Mouse (Mus musculus) liver, embryonic 18 days (tissue): ENCODE results near the gene Ppm1b. TPM values are rescaled to one million over a fixed set of nuclear protein-coding genes. Genes with fewer than 3 reads are reported as not detected.

ENCODE experiments used
- polyA plus RNA-seq: library from polyadenylated mRNA; depleted of rRNA; stranded (reverse); fragments of >200 nt; gene quantifications from 2 replicates; pipeline ENCODE4 v1.2.3, GENCODE M21; 2012; rRNA removed

Ppm1b gene
- polyA plus RNA-seq = 33.0 and 35.5 TPM in 2 replicates

DNA sequence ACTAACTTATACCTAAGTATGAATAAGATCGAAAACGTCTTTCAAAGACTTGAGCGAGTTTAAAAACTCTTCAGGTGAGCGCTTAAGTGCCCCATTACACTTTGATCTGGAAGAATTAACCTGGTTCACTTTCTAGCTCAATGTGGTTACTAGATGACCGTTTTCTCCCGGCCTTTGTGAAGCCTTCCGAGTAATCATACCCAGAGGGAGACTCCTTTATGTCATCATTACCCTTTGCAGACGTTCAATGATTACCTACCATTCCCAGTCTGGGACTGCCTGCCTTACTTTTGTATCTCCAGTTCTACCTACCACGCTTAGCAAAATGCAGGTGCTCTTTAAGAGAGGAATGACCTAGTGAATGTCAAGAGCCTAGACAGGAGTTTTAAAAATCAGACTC is at the start of gene Ppm1b:
TSS of gene Ppm1b (plus strand) at position 301 of the 400 bp plus-strand sequence.

DNA sequence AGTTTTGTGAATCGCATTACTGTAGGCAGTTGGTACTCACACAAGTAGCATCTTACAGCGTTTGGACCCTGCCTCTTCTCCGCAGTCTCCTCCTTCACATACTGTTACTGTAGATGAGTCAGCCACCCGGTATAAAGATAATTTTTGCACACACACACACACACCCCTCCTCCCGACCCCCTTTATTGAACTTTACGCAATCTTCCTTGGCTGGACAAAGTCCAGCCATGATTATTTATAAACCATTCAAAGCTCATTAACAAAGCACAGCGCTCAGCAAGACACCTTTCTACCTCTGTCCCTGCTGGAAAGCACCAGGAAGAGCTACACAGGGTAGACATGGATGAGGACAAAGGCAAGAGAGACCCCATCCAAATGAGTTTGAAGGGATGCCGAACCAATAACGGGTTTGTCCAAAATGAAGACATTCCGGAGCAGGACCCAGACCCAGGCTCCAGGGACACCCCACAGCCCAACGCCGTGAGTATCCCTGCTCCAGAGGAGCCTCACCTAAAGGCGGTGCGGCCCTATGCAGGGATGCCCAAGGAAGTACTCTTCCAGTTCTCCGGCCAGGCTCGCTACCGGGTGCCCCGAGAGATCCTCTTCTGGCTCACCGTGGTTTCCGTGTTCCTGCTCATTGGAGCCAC is 71.7 kb downstream of the Ppm1b start, which contains the start of gene Slc3a1:
TSS of gene Slc3a1 (plus strand) at position 284 of the 647 bp plus-strand sequence.

Other genes starting within 250 kb of the Ppm1b start
- gene Lrpprc, start 166.0 kb upstream of the Ppm1b start, polyA plus RNA-seq = 25.9 and 33.3 TPM in 2 replicates
- gene Slc3a1, start 71.6 kb downstream of the Ppm1b start, polyA plus RNA-seq = 13.5 and 14.3 TPM in 2 replicates
- 7.8 and 8.8 TPM in 2 replicates for gene Prepl, start 133.5 kb downstream of the Ppm1b start, polyA plus RNA-seq
- gene Camkmt, start 133.8 kb downstream of the Ppm1b start, polyA plus RNA-seq = 0.79 and 0.84 TPM in 2 replicates